Mouse (Mus musculus): ENCODE results near the gene Orc5. TPM values are rescaled to one million over a fixed set of nuclear protein-coding genes. Genes with fewer than 3 reads are reported as not detected.

The Orc5 gene
- polyA plus RNA-seq, 1 experiment: 4.7 TPM

GRCm38 (mm10) chr5:22572456-22572855, 22.2 kb upstream of the Orc5 start:
- TF ChIP-seq CTCF (IDR thresholded peaks at IDR 0.05; ENCODE audit: insufficient read depth, low read length) (no peak), POLR2A (IDR thresholded peaks at IDR 0.05; ENCODE audit: borderline replicate concordance, extremely low read depth, low read depth, low read length) (no peak)
- DNase-seq: no peak
- no peaks in the 10 kb centered on the region for H3K4me1 ChIP-seq (ENCODE audit: control insufficient read depth, insufficient read depth, low read length)
- no peak overlapping the region for H3K4me3 ChIP-seq (replicated peaks; ENCODE audit: extremely low read depth, low read depth, low read length)
- 67% methylated on average over 3 of the region's 3 CpGs for WGBS

GRCm38 (mm10) chr5:22565708-22566107, 15.5 kb upstream of the Orc5 start:
- WGBS: 85% methylated on average over 2 of the region's 2 CpGs

GRCm38 (mm10) chr5:22559801-22560200, 9.6 kb upstream of the Orc5 start:
- no peak for TF ChIP-seq CTCF (IDR thresholded peaks at IDR 0.05; ENCODE audit: insufficient read depth, low read length)
- no peak for TF ChIP-seq POLR2A (IDR thresholded peaks at IDR 0.05; ENCODE audit: borderline replicate concordance, extremely low read depth, low read depth, low read length)
- WGBS: 64% methylated on average over 2 of the region's 2 CpGs
- no peak for DNase-seq

More at GRCm38 (mm10) chr5:22565708-22566107, 15.5 kb upstream of the Orc5 start:
- TF ChIP-seq CTCF (IDR thresholded peaks at IDR 0.05; ENCODE audit: insufficient read depth, low read length) (no peak), POLR2A (IDR thresholded peaks at IDR 0.05; ENCODE audit: borderline replicate concordance, extremely low read depth, low read depth, low read length) (no peak)
- no peaks in the 10 kb centered on the region for H3K4me1 ChIP-seq (ENCODE audit: control insufficient read depth, insufficient read depth, low read length)
- DNase-seq: no peak
- H3K4me3 ChIP-seq (replicated peaks; ENCODE audit: extremely low read depth, low read depth, low read length): no peak overlapping the region

GRCm38 (mm10) chr5:22557491-22558113, 7.4 kb upstream of the Orc5 start:
- Histone ChIP-seq H3K4me1 (ENCODE audit: control insufficient read depth, insufficient read depth, low read length) (no peaks in the 10 kb centered on the region), H3K4me3 (replicated peaks; ENCODE audit: extremely low read depth, low read depth, low read length) (no peak overlapping the region)
- no peak for TF ChIP-seq POLR2A (IDR thresholded peaks at IDR 0.05; ENCODE audit: borderline replicate concordance, extremely low read depth, low read depth, low read length)
- TF ChIP-seq CTCF (IDR thresholded peaks at IDR 0.05; ENCODE audit: insufficient read depth, low read length): no peak
- WGBS: 87% methylated on average over 4 of the region's 4 CpGs
- no peak for DNase-seq

More at GRCm38 (mm10) chr5:22559801-22560200, 9.6 kb upstream of the Orc5 start:
- Histone ChIP-seq H3K4me1 (ENCODE audit: control insufficient read depth, insufficient read depth, low read length) (no peaks in the 10 kb centered on the region), H3K4me3 (replicated peaks; ENCODE audit: extremely low read depth, low read depth, low read length) (no peak overlapping the region)

- H3K4me1 ChIP-seq (ENCODE audit: control insufficient read depth, insufficient read depth, low read length): no peaks in the 10 kb centered on the region
- 80% methylated on average over 4 of the region's 4 CpGs for WGBS
- no peak for DNase-seq
- no peak overlapping the region for H3K4me3 ChIP-seq (replicated peaks; ENCODE audit: extremely low read depth, low read depth, low read length)
- TF ChIP-seq POLR2A (IDR thresholded peaks at IDR 0.05; ENCODE audit: borderline replicate concordance, extremely low read depth, low read depth, low read length) (no peak), CTCF (IDR thresholded peaks at IDR 0.05; ENCODE audit: insufficient read depth, low read length) (no peak)
Observed at GRCm38 (mm10) chr5:22556713-22557112, 6.5 kb upstream of the Orc5 start.

GRCm38 (mm10) chr5:22552233-22552765, 2.1 kb upstream of the Orc5 start:
- WGBS: 93% methylated on average over 14 of the region's 14 CpGs
- TF ChIP-seq CTCF (IDR thresholded peaks at IDR 0.05; ENCODE audit: insufficient read depth, low read length) (no peak), POLR2A (IDR thresholded peaks at IDR 0.05; ENCODE audit: borderline replicate concordance, extremely low read depth, low read depth, low read length) (no peak)
- Histone ChIP-seq H3K4me3 (replicated peaks; ENCODE audit: extremely low read depth, low read depth, low read length) (no peak overlapping the region), H3K4me1 (ENCODE audit: control insufficient read depth, insufficient read depth, low read length) (peaks cover 5% of the 10 kb centered on the region; the same call in 1 of the 2 replicates)
- DNase-seq: no peak

GRCm38 (mm10) chr5:22549366-22550032, 730 bp downstream of the Orc5 start:
- no peak for TF ChIP-seq CTCF (IDR thresholded peaks at IDR 0.05; ENCODE audit: insufficient read depth, low read length)
- no peak for TF ChIP-seq POLR2A (IDR thresholded peaks at IDR 0.05; ENCODE audit: borderline replicate concordance, extremely low read depth, low read depth, low read length)
- DNase-seq: no peak
- WGBS: 3% methylated on average over 11 of the region's 11 CpGs
- H3K4me1 ChIP-seq (ENCODE audit: control insufficient read depth, insufficient read depth, low read length): peaks cover 5% of the 10 kb centered on the region; the same call in 1 of the 2 replicates
- peak overlapping the region; percentile 89 for H3K4me3 ChIP-seq (replicated peaks; ENCODE audit: extremely low read depth, low read depth, low read length)

- Histone ChIP-seq H3K4me3 (replicated peaks; ENCODE audit: extremely low read depth, low read depth, low read length) (no peak overlapping the region), H3K4me1 (ENCODE audit: control insufficient read depth, insufficient read depth, low read length) (peaks cover 5% of the 10 kb centered on the region; the same call in 1 of the 2 replicates)
- 62% methylated on average over 6 of the region's 6 CpGs for WGBS
- no peak for TF ChIP-seq POLR2A (IDR thresholded peaks at IDR 0.05; ENCODE audit: borderline replicate concordance, extremely low read depth, low read depth, low read length)
- TF ChIP-seq CTCF (IDR thresholded peaks at IDR 0.05; ENCODE audit: insufficient read depth, low read length): no peak
- DNase-seq: no peak
Observed at GRCm38 (mm10) chr5:22548556-22549161, 1.6 kb downstream of the Orc5 start.

GRCm38 (mm10) chr5:22546536-22546935, 3.7 kb downstream of the Orc5 start:
- Histone ChIP-seq H3K4me3 (replicated peaks; ENCODE audit: extremely low read depth, low read depth, low read length) (no peak overlapping the region), H3K4me1 (ENCODE audit: control insufficient read depth, insufficient read depth, low read length) (peaks cover 5% of the 10 kb centered on the region; the same call in 1 of the 2 replicates)
- WGBS: 93% methylated on average over 5 of the region's 5 CpGs
- no peak for DNase-seq
- TF ChIP-seq POLR2A (IDR thresholded peaks at IDR 0.05; ENCODE audit: borderline replicate concordance, extremely low read depth, low read depth, low read length): no peak
- no peak for TF ChIP-seq CTCF (IDR thresholded peaks at IDR 0.05; ENCODE audit: insufficient read depth, low read length)

Data from lung, adult 2 months (tissue).